Mouse (Mus musculus): ENCODE results near the gene BC067074. TPM values are rescaled to one million over a fixed set of nuclear protein-coding genes. Genes with fewer than 3 reads are reported as not detected.

BC067074 gene
- total and polyA plus RNA-seq, 3 experiments: not detected

DNA sequence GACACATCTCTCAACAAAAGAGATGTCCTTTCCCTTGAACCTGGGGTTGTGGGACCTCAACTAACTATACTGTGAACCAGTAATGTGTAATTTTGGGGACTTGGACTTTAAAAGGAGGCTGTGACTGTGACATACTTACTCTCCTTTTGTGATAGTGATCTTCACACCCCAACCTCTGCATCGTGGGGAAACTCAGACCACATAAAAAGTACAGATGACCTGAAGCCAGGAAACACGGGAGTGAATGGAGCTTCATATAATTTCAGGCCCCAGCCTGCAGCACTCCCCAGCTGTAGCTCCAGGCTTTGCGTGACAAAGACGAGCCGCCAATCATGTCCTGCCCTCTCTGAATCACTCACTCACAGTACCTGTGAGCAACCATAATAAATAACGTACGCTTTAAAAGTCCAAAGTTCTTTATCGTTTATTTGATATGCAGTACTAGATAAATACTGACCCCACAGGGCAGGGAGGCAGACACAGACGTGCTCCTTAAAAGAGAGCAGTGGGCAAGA is 104.1 kb downstream of the BC067074 start:
- no peak for DNase-seq (ENCODE audit: low read depth, low spot score)
- Histone ChIP-seq H3K36me3 (ENCODE audit: control insufficient read depth in 1 of 2, insufficient read depth in 2 of 2, low read length in 2 of 2) (no peaks in the 10 kb centered on the region), H3K27me3 (ENCODE audit: control insufficient read depth in 1 of 2, insufficient read depth in 2 of 2, low read length in 2 of 2) (no peaks in the 10 kb centered on the region), H3K79me2 (ENCODE audit: control insufficient read depth, insufficient read depth, low read length, poor library complexity) (no peaks in the 10 kb centered on the region), H3K9ac (ENCODE audit: control insufficient read depth, low read depth, low read length, poor library complexity, severe bottlenecking) (no peak overlapping the region), H3K4me3 (ENCODE audit: control insufficient read depth in 1 of 2, insufficient read depth in 1 of 2, low read depth in 2 of 2, low read length in 2 of 2) (no peak overlapping the region), H3K9me3 (replicated peaks; ENCODE audit: insufficient read depth, low read length) (no peaks in the 10 kb centered on the region), H3K4me1 (ENCODE audit: control insufficient read depth in 1 of 2, insufficient read depth in 2 of 2, low read length in 2 of 2) (no peaks in the 10 kb centered on the region), H3K27ac (ENCODE audit: control insufficient read depth, low read depth, low read length) (no peak overlapping the region)
- no peak for TF ChIP-seq MEF2A (IDR thresholded peaks at IDR 0.05; ENCODE audit: extremely low read depth, insufficient replicate concordance, low read depth, low read length, poor library complexity, severe bottlenecking)
- no peak for TF ChIP-seq TCF12 (IDR thresholded peaks at IDR 0.05; ENCODE audit: low read depth, low read length)
- no peak for TF ChIP-seq NELFE (IDR thresholded peaks at IDR 0.05; ENCODE audit: low read depth, low read length)
- TF ChIP-seq CTCF (IDR thresholded peaks at IDR 0.05 in 2 of 3, conservative IDR thresholded peaks at IDR 0.05 in 1 of 3; ENCODE audit: control insufficient read depth in 1 of 3, insufficient read depth in 1 of 3, low read depth in 2 of 3, low read length in 3 of 3, poor library complexity in 1 of 3, severe bottlenecking in 1 of 3): no peak
- no peak for TF ChIP-seq MXI1 (IDR thresholded peaks at IDR 0.05; ENCODE audit: low read depth, low read length)
- no peak for TF ChIP-seq NRF1 (IDR thresholded peaks at IDR 0.05; ENCODE audit: insufficient read depth, low read depth, low read length, poor library complexity, severe bottlenecking)
- no peak for TF ChIP-seq TBP (IDR thresholded peaks at IDR 0.05; ENCODE audit: low read depth, low read length)
- no peak for TF ChIP-seq JUND (IDR thresholded peaks at IDR 0.05; ENCODE audit: low read depth, low read length)
- no peak for TF ChIP-seq CHD1 (IDR thresholded peaks at IDR 0.05; ENCODE audit: low read depth, low read length)
- no peak for TF ChIP-seq KAT2A (conservative IDR thresholded peaks at IDR 0.05; ENCODE audit: low read depth, low read length)
- no peak for TF ChIP-seq GATA1 (IDR thresholded peaks at IDR 0.05; ENCODE audit: low read depth, low read length)
- no peak for TF ChIP-seq RAD21 (IDR thresholded peaks at IDR 0.05; ENCODE audit: low read depth, low read length)
- TF ChIP-seq POLR2A (IDR thresholded peaks at IDR 0.05; ENCODE audit: control insufficient read depth in 1 of 2, insufficient read depth in 1 of 2, low read depth in 1 of 2, low read length in 2 of 2, poor library complexity in 1 of 2): no peak
- no peak for TF ChIP-seq USF1 (IDR thresholded peaks at IDR 0.05; ENCODE audit: low read depth, low read length)
- no peak for TF ChIP-seq POLR2AphosphoS5 (IDR thresholded peaks at IDR 0.05; ENCODE audit: borderline replicate concordance, low read depth, low read length)
- no peak for TF ChIP-seq GABPA (IDR thresholded peaks at IDR 0.05; ENCODE audit: low read depth, low read length)

DNA sequence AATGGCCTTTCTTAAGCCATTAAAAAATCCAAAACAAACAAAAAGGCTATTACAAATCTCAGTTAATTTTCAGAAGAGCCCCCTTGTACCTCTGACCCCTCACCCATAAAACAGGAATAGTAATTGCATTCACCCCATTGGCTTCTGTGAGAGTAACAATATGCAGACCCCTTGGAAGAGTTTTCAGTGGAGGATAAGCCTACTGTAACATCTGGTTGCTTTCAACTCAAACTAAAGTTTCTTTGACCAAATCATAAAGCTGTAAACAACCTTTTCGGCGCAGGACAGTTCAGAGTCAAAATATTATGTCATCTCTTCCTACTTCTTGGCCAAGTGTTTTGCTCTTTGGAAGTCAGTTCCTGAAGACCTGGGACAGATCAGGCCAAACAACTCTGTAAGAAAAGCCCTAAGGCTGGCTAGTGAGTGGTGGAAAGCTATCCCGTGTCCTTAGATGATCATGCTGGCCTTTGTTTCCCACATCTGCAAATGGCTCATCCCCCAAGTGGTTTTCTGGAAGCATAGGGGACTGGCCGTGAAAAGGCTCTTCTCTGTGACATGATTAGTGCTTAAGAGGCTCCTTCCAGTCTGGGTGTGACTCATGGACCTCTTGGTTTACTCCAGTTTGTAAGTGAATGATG is 108.5 kb downstream of the BC067074 start:
- no peak for TF ChIP-seq ZNF384 (IDR thresholded peaks at IDR 0.05; ENCODE audit: low read depth, low read length)
- TF ChIP-seq ETS1 (IDR thresholded peaks at IDR 0.05; ENCODE audit: low read depth, low read length): no peak
- TF ChIP-seq MAFK (IDR thresholded peaks at IDR 0.05; ENCODE audit: borderline replicate concordance, low read depth, low read length): no peak
- no peak for TF ChIP-seq E2F4 (IDR thresholded peaks at IDR 0.05; ENCODE audit: borderline replicate concordance, low read depth, low read length)
- TF ChIP-seq GATA1 (IDR thresholded peaks at IDR 0.05; ENCODE audit: low read depth, low read length): no peak
- TF ChIP-seq ZMIZ1 (IDR thresholded peaks at IDR 0.05; ENCODE audit: low read depth, low read length): no peak
- TF ChIP-seq MAX (IDR thresholded peaks at IDR 0.05; ENCODE audit: low read length): no peak
- no peak for TF ChIP-seq ELF1 (IDR thresholded peaks at IDR 0.05; ENCODE audit: low read depth, low read length)
- TF ChIP-seq SIN3A (IDR thresholded peaks at IDR 0.05; ENCODE audit: low read length): no peak
- TF ChIP-seq USF2 (IDR thresholded peaks at IDR 0.05; ENCODE audit: borderline replicate concordance in 1 of 2, insufficient read depth in 1 of 2, low read depth in 1 of 2, low read length in 2 of 2): no peak
- no peak for TF ChIP-seq MYB (IDR thresholded peaks at IDR 0.05; ENCODE audit: low read depth, low read length)
- no peak for TF ChIP-seq KAT2A (conservative IDR thresholded peaks at IDR 0.05; ENCODE audit: low read depth, low read length)
- TF ChIP-seq MYC (IDR thresholded peaks at IDR 0.05; ENCODE audit: low read depth, low read length): no peak
- no peak for TF ChIP-seq UBTF (IDR thresholded peaks at IDR 0.05; ENCODE audit: borderline replicate concordance, insufficient read depth, low read depth, low read length)
- TF ChIP-seq EP300 (IDR thresholded peaks at IDR 0.05; ENCODE audit: low read depth in 1 of 2, low read length in 2 of 2): no peak
- no peak for TF ChIP-seq TBP (IDR thresholded peaks at IDR 0.05; ENCODE audit: low read depth, low read length)
- TF ChIP-seq NRF1 (IDR thresholded peaks at IDR 0.05; ENCODE audit: insufficient read depth, low read depth, low read length, poor library complexity, severe bottlenecking): no peak
- TF ChIP-seq ZC3H11A (IDR thresholded peaks at IDR 0.05; ENCODE audit: low read depth, low read length): no peak
- Histone ChIP-seq H3K36me3 (ENCODE audit: control insufficient read depth in 1 of 2, insufficient read depth in 2 of 2, low read length in 2 of 2) (no peaks in the 10 kb centered on the region), H3K9me3 (replicated peaks; ENCODE audit: insufficient read depth, low read length) (no peaks in the 10 kb centered on the region), H3K79me2 (ENCODE audit: control insufficient read depth, insufficient read depth, low read length, poor library complexity) (no peaks in the 10 kb centered on the region), H3K4me3 (ENCODE audit: control insufficient read depth in 1 of 2, insufficient read depth in 1 of 2, low read depth in 2 of 2, low read length in 2 of 2) (no peak overlapping the region), H3K9ac (ENCODE audit: control insufficient read depth, low read depth, low read length, poor library complexity, severe bottlenecking) (no peak overlapping the region), H3K4me1 (ENCODE audit: control insufficient read depth in 1 of 2, insufficient read depth in 2 of 2, low read length in 2 of 2) (no peaks in the 10 kb centered on the region), H3K27me3 (ENCODE audit: control insufficient read depth in 1 of 2, insufficient read depth in 2 of 2, low read length in 2 of 2) (no peaks in the 10 kb centered on the region), H3K27ac (ENCODE audit: control insufficient read depth, low read depth, low read length) (no peak overlapping the region)
- no peak for DNase-seq (ENCODE audit: low read depth, low spot score)
